Mouse (Mus musculus) olfactory bulb, adult 2 months (tissue): ENCODE results near the gene Tnnc2. TPM values are rescaled to one million over a fixed set of nuclear protein-coding genes. Genes with fewer than 3 reads are reported as not detected.

Experiments
- H3K27ac ChIP-seq: fragments of 200-500 bp; 2 replicates; pipeline ENCODE4 v1.5.1; 2012; ENCODE audit warnings: low read depth, low read length; ENCODE audit not compliant: insufficient read depth
- H3K4me1 ChIP-seq: fragments of 200-500 bp; 2 replicates; pipeline ENCODE4 v1.6.1; 2012; ENCODE audit warnings: low read length; ENCODE audit not compliant: control insufficient read depth, insufficient read depth
- H3K4me3 ChIP-seq: fragments of 200-500 bp; 2 replicates; pipeline ENCODE4 v1.5.1; 2012; ENCODE audit warnings: mild to moderate bottlenecking, low read depth, low read length, moderate library complexity; ENCODE audit not compliant: insufficient read depth
- CTCF ChIP-seq: fragments of 200-500 bp; IDR thresholded peaks from 2 replicates; pipeline ENCODE4 v1.5.1; 2012; ENCODE audit warnings: low read depth, mild to moderate bottlenecking, low read length, moderate library complexity; ENCODE audit not compliant: insufficient read depth
- POLR2A ChIP-seq: fragments of 200-500 bp; IDR thresholded peaks from 2 replicates; pipeline ENCODE4 v1.6.1; 2012; ENCODE audit warnings: mild to moderate bottlenecking, low read depth, low read length, moderate library complexity; ENCODE audit not compliant: insufficient read depth
- WGBS: fragments of 180-500 bp; shearing (Covaris S2); methylation state at CpG from one replicate; pipeline ENCODE4 v1.1.7; 2018; 5-methylcytosine and 5-hydroxymethylcytosine counted together
- polyA plus RNA-seq: library from polyadenylated mRNA; stranded (reverse); fragments of >200 nt; gene quantifications from 2 replicates; pipeline ENCODE4 v1.2.4, GENCODE M21; 2012; ENCODE audit warnings: low replicate concordance; ENCODE audit not compliant: missing spikeins, insufficient read depth, insufficient read length

Tnnc2 gene
- polyA plus RNA-seq, 1 experiment, result not detected

GRCm38 (mm10) chr2:164769258-164770037 is 10.3 kb downstream of the Tnnc2 start, which contains the start of gene Ube2c:
Gene Ube2c (plus strand): TSS chr2:164769898.
- no peak within 1 kb of the TSS for H3K27ac ChIP-seq
- 3% methylated on average over 53 of the region's 53 CpGs for WGBS

GRCm38 (mm10) chr2:164767812-164768540 is 11.8 kb downstream of the Tnnc2 start:
- Histone ChIP-seq H3K27ac (no peak overlapping the region), H3K4me1 (peaks cover 3% of the 10 kb centered on the region; the same call in 1 of the 2 replicates), H3K4me3 (no peak overlapping the region)
- WGBS, result 91% methylated on average over 15 of the region's 15 CpGs
- TF ChIP-seq CTCF, result no peak
- TF ChIP-seq POLR2A, result no peak

More at GRCm38 (mm10) chr2:164769258-164770037, 10.3 kb downstream of the Tnnc2 start, which contains the start of gene Ube2c:
- H3K4me1 ChIP-seq, result peaks cover 3% of the 10 kb centered on the region; the same call in 1 of the 2 replicates
- peak; percentile 39; the same call in 1 of the 2 replicates for TF ChIP-seq CTCF
- no peak for TF ChIP-seq POLR2A
- peak within 1 kb of the TSS; percentile 60 for H3K4me3 ChIP-seq

GRCm38 (mm10) chr2:164765841-164766240 is 13.9 kb downstream of the Tnnc2 start:
- 72% methylated on average over 3 of the region's 3 CpGs for WGBS
- H3K4me1 ChIP-seq, result peaks cover 3% of the 10 kb centered on the region; the same call in 1 of the 2 replicates
- H3K4me3 ChIP-seq, result no peak overlapping the region
- no peak overlapping the region for H3K27ac ChIP-seq
- TF ChIP-seq CTCF, result no peak
- no peak for TF ChIP-seq POLR2A

- Histone ChIP-seq H3K4me3 (no peak overlapping the region), H3K4me1 (no peaks in the 10 kb centered on the region), H3K27ac (no peak overlapping the region)
- no peak for TF ChIP-seq POLR2A
- TF ChIP-seq CTCF, result no peak
- WGBS, result 87% methylated on average over 7 of the region's 7 CpGs
These were observed 17.2 kb downstream of the Tnnc2 start for GRCm38 (mm10) chr2:164762593-164762992.

- TF ChIP-seq CTCF (no peak), POLR2A (no peak)
- 98% methylated on average over 4 of the region's 4 CpGs for WGBS
- no peak overlapping the region for H3K4me3 ChIP-seq
- H3K27ac ChIP-seq, result no peak overlapping the region
- H3K4me1 ChIP-seq, result no peaks in the 10 kb centered on the region
These were observed 17.8 kb downstream of the Tnnc2 start for GRCm38 (mm10) chr2:164761971-164762370.

- no peaks in the 10 kb centered on the region for H3K4me1 ChIP-seq
- WGBS, result 92% methylated on average over 2 of the region's 2 CpGs
- H3K27ac ChIP-seq, result no peak overlapping the region
- H3K4me3 ChIP-seq, result no peak overlapping the region
- TF ChIP-seq POLR2A (no peak), CTCF (no peak)
These were observed 18.3 kb downstream of the Tnnc2 start for GRCm38 (mm10) chr2:164761502-164761901.

- H3K4me3 ChIP-seq, result no peak overlapping the region
- H3K4me1 ChIP-seq, result no peaks in the 10 kb centered on the region
- 88% methylated on average over 4 of the region's 4 CpGs for WGBS
- TF ChIP-seq POLR2A (no peak), CTCF (no peak)
- no peak overlapping the region for H3K27ac ChIP-seq
These were observed 19.5 kb downstream of the Tnnc2 start for GRCm38 (mm10) chr2:164760059-164760833.

- H3K4me3 ChIP-seq, result no peak overlapping the region
- TF ChIP-seq CTCF, result no peak
- WGBS, result 82% methylated on average over 1 of the region's 1 CpGs
- no peak overlapping the region for H3K27ac ChIP-seq
- no peaks in the 10 kb centered on the region for H3K4me1 ChIP-seq
These were observed 21.1 kb downstream of the Tnnc2 start for GRCm38 (mm10) chr2:164758692-164759091.
